Mouse (Mus musculus) brain, embryonic 18.5 days (tissue): ENCODE measurements around the gene Nav1.
A peak's percentile ranks its signal among the peaks of the same experiment; 100 is the strongest.

Experiments used
- DNase-seq: peaks from one replicate; pipeline ENCODE4 v3.0.0-alpha.2; 2012; ENCODE audit warnings: low read depth, low spot score

Gene Nav1

DNA sequence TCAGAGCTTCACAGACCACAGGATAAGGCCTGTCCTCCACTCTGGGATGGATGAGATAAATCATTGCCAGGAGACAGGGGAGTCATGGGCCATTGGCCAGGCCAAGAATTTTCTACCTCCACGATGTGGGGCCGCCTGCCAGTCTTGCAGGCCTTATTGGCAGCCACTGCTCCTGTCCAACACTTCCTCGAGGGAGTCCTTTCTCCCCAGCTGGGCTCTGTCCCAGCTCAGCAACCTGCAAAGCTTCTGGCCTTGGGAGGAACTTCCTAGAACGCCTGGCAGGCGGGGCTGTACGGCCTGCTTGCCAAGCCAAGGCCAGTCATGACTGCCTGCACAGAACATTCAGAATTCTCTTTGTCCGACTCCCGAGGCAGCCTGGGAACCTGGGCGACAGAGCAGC is 58.3 kb downstream of the Nav1 start:
- DNase-seq, result no peak

DNA sequence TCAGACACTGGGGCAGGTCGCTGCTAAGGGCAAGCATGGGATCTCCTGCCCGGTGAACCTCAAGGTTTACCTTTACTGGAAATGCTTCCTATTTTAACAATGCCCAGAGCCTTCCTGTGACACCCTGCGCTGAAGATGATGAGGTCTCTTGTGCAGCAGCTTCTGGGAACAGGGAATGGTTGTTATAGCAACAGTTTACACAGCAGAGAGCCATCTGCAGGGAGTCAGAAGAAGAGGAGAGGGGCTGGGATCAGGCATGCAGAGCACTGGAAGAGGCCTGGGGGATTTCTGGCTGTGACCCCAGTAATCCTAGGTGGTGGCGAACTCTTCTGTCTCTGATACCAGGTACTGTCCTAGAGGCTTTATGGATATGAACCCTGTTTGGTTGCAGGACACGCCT is 61.0 kb downstream of the Nav1 start:
- no peak for DNase-seq

DNA sequence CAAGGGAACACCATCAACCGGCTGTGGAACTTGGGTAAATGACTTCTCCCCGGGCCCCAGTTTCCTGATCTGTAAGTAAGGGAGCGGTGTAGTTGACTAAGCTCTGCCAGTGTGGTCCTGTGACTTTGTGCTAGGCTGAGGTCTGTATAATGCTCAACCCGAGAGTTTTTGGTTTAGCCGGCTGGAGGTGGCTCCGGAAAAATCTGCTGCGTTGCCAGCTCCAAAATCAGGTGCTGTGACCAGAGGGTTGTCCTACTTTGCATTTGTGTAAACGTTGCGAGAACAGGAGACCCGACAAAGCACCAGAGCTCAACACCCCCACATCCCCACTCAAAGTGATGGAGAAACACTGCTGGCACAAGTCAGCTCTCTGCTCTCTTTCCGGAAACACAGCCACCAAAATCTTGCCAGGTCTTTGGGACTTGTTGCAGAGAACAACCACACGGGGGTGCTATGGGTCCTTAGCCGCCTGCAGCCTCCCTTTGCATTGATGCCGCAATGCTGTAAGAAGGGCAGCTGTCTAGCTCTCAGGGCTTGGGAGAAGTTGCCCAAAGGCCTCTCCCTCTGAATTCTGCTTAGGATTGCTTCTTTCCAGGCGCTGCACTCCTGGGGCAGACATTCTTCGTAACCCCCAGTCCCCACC is 62.5 kb downstream of the Nav1 start:
- DNase-seq, result peak; percentile 77

DNA sequence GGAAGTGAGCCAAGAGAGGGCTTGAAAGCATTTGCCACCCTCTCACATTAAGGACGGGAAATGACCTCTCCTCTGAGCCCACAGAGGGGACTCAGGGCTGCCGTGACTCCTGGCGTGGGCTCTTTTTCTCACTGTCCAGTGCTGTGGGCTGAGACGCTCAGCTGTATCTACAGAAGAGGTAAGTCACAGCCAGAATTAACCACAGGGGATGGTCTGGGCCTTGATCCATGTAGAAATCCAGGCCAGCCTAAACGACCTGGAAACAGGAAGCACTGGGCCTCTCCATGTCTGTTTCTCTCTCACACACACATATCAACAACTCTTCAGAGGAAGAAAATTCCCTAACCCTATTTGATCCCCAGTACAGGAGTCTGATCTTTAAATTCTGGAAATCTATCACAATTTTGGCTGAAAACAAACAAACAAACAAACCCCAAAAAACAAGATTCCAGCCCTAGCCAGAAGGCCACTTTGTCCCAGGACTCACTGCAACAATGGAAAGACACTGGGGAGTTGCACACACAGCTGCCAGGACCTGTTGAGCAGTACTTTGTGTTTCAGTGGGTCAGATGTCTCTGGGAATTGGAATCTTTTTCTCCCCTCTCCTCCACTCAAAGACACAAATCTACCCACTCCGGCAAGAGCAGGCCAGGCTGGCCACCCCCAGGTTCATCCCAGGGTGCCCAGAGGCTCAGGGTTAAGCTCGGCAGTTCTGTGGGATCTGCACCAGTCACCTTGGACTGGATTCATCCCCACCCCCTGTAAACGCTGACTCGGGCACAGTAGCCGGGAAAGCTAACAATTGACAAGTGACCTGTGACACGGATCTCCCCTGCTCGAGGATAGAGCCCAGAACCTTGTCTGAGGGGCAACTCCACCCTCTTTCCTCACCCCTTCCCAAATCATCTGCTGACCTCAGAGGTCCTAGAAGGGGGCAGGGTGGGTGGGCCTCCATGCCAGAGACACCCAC is 64.0 kb downstream of the Nav1 start:
- no peak for DNase-seq

DNA sequence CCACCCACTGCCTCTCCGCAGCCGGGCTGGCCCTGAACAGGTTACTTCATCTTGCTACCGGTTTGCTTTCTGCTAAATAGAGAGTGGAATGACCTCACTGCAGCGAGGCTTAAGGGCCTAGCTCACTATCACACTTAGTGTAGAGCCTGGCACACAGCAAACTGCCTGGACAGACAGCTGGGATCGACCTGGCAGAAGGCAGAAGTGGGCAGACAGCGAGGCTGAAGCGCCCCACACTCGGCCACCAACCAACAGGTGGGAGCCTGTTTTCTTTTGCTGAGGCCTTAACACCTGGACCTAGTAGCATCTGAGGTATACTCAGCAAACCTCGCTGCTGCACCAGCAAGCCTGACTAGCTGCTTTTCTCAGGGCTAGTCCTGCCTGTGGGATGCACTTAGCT is 65.0 kb downstream of the Nav1 start:
- DNase-seq, result no peak

DNA sequence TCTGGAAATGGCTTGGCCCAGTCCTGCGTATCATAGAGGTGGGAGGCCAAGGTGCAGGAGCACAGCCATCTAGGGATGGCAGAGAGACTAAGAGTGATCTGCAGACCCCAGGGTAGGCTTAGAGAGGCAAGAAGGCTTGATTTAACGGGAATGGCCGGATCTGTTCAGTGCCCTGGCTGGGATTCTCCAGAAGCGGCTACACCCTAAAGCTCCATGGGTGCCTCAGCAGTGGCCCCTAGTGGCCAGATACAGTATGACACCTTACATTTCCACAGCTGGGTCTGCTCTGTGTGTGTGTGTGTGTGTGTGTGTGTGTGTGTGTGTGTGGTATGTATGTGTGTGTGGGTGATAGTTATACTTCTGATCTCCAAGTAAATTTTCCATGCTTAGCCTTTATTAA is 66.8 kb downstream of the Nav1 start:
- DNase-seq, result no peak

DNA sequence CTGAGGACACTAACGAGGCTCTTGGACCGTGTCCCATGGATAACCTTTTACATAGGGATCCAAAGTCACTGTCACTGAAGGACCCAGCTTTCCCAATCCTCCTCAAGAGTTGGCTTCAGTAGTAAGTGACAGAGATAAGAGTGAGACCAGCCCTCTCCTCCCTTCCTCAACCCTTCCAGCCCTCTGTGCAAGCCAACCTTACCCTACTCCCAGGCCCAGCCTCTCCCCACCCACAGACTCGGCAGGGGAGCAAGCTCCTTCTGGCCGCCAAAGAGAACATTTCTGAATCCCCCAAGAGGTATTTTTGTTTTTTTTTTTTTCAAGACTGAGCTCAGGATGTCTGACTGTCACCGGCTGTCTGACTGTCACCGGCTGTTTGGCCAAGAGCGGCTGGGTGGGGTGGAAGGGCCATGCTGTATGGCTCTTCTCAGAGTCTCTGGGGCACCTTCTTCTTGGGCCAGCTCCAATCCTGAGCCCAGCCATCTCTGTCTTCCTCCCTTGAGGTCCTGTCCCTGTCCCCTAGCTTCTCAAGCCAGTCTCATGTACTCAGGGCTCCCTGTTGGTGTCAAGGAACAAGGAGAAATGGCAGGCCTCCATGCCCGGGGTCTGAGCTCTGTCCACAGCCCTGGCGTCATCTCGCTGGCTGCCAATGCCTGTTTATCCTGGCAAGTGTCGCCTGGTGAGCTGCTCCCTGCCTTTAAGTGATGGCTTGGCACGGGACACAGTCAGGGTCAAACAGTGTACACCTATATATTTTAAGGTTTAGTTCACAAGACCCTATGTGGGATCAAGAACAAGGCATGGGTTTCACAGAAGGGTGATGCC is 68.4 kb downstream of the Nav1 start:
- no peak for DNase-seq

DNA sequence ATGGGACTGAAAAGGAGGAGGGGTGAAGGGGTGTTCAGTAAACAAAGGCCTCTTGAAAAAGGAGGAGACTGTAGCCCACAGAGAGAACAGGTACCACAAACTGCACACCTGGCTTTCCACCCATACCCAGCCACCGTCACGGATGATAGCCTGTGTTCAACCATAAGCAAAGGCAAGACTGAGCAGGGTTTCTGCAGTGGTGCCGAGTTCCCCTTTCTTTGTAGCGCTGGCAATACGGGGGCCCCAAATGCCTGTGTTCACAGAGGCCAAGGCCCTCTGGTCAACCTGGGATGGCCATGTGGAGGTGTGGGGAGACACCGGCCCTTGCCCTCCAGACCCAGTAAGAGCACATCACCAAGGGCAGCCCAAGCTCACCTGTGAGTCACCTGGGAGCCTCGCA is 70.3 kb downstream of the Nav1 start:
- no peak for DNase-seq

DNA sequence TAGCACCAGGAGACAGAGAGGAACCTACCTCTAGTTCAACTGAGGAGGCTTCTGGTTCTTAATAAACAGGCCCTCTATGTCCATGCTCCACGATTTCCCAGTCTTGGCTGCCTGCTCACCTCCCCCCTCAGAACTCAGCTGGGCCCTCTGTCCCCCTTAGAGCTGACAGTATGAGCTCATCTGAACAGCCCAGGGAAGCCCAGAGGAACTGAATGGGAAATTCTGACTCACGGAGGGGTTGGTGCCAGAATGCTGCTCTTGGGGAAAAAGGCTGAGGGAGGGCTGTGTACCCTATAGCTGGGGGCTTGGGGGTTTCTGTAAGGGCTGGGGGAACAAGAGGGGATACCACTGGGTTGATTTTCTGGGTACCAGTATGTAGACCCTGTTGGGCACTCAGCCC is 70.8 kb downstream of the Nav1 start:
- no peak for DNase-seq

DNA sequence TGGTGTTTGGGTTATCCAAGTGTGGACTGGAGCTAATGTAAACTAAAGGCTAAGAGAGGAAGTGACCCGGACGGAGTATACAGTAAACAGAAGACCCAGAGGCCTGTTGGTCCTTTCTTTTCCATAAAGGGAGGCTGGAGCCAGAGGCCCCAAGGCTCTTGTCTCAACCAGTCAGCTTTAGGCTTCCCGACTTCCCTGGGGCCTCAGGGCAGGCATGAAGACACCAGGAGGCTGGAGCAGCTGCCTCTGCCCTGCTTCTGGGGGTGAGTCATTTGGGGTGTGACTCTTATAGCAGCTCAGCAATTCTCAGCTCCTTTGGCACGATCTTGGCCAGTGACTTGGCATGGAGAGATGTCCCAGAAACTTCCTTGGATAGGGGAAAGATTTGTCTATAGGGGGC is 71.8 kb downstream of the Nav1 start:
- no peak for DNase-seq

DNA sequence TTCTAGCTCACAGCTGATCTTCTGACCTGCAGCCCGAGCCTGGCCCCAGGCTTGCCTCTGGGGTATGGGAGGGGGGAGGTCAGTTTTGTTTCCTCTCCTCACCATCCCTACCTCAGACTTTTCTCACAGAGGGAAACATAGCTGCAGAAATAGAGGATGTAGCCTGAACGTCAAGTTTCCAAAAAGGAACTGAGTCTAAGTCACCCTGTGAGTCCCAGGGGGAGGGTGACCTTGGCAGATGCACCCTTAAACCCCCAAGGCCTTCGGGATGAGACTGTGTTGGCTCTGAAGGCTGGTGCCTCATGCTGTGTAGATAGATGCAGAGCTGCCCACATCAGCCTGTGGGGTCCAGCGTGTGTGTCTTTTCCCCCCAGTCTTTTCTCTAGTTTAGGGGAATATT is 72.3 kb downstream of the Nav1 start:
- DNase-seq, result no peak

DNA sequence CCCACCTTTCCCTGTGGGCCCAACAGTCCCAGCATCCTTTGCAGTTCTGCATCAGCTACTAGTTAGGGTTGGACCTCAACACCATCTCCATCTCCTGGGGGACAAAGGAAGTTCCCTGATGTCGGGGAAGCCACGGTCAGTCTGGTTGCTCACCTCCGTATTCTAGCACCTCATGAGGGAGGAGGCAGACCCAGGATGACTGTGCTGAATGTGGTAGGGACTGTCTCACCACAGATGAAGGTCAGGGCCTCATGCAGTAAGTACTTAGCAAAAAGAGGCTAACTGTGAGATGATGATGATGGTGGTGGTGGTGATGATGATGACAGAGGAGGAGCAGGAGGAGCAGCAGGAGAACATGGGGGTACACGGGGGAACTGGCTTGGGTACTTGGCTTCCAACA is 73.0 kb downstream of the Nav1 start:
- DNase-seq, result no peak

DNA sequence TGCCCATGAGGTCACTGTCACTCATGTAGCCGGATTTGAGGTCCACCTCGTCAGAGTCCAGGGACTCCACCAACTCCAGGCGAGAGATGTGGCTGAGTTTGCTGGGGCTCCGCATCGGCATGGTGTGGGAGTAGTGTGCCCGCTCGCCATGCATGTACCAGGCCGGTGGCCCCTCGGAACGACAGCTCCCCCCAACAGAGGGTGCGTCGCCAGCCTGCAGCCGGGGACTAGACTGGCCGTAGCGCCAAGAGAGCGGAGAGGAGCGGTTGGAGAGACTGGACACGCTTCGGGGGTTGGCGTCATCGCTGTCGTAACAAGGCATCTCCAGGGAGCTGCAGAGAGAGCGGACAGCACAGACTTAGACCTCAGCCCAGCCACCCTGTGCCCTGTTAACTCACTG is 74.7 kb downstream of the Nav1 start:
- DNase-seq, result no peak

DNA sequence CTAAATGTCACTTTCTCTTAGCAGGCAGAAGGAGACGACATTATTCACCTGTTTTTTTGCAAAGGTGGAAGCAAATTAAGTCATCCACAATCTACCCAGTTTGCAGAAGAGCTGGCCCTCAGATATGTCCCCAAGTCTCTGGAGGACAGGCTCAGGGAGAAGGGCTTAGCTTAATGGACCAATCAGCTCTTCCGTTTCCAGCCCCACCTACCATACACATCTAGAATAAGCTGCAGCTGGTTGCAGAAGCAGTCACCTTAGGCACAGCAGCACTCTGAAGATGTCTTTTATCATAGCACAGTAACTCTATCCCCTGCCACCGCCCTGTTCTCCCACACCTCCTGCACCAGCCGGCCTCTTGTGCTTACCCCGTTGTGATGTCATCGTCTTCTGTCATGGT is 75.1 kb downstream of the Nav1 start:
- DNase-seq, result no peak

DNA sequence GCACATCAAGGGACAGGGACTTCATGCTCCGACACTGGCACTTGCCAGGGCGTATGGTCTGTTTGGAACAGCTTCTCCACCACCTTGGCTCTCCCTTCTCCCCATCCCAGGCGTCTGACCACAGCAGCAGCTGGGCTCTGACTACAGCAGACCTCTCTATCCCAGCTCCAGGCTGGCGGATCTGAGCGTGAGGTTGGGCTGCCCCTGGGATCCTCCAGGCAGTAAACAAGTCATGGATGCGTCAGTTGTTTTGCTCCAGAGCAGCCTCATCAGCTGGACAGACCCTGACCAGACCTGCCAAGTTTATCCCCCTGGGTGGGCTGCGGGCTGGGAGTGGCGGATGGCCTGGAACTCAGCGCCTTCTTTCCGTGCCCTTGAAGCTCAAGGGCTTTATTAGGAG is 76.0 kb downstream of the Nav1 start:
- DNase-seq, result no peak

DNA sequence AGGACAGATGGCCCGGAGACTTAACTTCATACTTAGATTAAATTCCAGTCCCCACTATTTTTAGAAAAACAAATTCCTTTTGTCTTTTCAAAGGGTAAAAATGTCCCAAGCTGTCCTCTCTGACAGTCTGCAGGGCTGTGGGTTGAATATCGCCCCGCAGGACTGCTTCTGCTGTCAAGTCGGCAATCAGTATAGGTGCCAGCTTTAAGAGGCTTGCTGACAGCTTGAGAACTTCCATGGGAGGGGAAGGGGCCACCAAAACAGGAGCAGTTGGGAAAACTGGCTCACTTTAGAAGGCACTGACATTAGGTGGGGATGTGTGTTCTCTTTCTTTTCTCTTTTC is 82.6 kb downstream of the Nav1 start:
- DNase-seq, result no peak

DNA sequence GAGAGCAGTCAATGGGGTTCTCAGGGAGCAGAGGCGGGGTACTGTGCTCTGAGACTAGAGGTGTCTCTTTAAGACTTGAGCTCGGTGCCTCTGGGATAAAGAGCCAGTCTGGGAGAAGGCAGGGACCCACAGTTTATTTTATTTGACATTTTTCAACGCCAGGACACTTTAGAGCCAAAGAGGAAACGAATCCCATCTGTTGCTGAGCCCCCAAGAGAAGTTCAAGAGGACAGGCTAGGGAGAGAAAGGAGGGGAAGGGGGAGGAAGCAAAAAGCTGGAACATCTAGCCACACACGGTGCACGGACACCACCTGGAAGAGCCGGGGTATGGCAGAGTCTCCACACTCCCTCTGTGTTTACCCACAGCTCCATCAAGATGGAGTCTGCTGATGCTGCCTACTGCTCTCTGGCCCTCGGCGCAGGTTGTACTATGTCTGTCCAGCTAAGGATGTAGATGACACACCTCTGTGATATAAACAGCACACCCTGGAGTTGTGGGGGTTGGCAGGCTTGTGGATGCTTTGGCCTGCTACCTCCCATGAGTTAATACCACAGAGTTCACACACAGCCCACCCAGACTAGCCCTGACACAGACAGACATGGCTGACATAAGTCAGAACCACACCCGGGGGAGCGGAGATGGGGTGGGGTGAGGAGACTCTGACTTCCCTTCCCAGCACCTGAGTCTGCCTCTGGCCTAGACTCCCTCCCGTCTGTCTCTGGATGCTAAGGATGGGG is 83.1 kb downstream of the Nav1 start:
- DNase-seq, result no peak

DNA sequence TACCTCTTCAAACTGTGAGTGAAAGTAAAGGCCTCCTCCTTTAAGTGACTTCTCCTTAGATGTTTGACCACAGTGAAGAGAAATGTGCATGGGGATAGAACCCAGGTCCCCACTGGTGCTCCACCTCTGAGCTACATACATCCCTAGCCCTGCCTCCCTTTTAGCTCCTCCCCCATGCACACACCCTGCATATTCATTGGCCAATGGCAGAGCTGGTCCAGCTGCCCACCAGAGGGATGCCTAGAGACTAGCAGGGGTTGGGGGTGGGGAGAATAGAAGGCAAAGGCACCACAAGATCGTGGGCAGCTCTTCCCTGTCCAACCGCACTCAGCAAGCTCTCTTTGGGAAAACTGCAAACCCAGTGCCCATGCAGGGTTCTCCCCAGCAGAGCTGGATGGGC is 83.8 kb downstream of the Nav1 start:
- DNase-seq, result no peak

DNA sequence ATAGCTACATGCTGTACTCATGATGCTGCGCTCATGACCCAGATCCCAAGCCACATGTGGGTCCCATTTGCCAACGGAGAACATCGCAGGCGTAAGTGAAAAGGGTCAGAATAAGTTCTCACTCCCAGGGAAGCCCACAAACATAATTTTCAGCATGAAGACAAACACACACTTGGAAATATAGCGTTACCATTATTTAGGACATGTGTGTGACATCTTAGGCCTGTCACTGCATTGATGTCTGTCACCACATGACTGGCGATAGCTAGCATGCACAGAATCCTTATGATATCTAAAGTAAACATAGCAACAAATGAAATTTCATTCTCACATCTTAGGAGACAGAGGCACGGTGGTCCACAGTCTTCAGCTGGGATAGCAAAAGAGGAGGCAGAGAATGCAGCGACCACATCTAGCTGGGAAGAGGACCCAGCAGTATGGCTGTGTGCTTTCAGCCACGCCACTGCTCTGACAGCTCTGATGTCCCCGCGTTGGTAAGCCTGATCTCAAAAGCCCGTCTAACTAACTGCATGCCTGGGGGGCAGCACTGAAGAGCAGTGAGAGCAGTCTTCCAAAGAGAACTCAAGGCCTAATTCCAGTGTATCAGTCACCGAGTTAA is 86.4 kb downstream of the Nav1 start:
- DNase-seq, result no peak

DNA sequence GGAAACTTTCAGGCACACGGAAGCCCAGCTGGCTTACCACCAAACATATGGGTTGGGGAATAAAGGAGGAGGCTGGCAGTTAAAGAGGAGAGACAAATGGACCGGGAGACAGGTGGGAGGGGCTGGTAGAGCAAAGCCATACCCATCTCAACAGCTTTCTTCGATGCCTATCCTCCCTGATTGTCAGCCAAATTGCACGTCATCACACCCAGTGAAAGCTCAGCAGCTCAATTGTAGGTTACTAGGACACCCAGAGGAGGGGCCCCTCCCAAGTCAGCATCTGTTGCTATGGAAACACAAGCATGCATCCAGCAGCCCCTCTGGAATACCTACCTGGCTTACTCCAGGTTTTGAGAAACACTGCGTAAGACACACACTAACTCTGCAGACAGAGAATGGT is 88.4 kb downstream of the Nav1 start:
- DNase-seq, result peak; percentile 66

DNA sequence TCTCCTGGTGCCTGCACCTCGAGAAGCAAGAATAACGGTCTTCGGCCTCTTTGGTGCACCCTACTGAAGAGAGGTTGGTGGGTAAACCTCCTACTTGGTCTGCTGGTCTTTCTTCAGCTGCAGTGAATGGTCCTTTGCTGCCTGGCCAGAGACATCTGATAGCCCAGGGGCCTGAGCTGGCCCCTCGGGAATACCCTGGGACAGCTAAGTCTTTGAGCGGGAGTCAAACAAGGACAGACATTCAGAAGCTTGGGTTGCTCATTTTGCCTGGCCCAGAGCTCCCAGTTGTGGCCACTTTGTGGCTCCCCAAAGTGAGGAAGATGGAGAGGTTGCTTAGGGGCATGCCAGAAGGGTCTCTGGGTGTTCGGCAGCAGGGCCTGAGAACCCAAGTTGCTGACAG is 89.6 kb downstream of the Nav1 start:
- no peak for DNase-seq
